Comparison of ENCODE assay signal across 8 mouse cellular contexts in the genomic region with DNA sequence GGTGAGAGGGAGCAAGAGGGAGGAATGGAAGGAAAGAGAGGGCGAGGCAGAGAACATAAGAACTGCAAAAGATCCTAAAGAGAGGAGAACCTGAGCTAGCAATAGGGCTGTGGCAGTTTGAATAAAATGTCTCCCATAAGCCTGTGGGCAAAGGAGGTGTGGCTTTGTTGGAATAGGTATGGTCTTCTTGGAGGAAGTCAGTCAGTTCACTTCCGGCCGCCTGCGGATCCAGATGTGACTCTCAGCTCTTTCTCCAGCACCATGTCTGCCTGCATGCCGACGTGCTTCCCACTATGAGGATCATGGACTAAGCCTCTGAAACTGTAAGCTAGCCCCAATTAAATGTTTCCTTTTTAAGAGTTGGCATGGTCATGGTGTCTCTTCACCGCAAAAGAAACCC. TPM values are rescaled to one million over a fixed set of nuclear protein-coding genes. Genes with fewer than 3 reads are reported as not detected.
DNase-seq lines count a peak whose midpoint lies in the region; ATAC-seq and TF ChIP-seq lines count a peak whose summit lies in the region.

Gene Kat6b (plus strand): TSS at position 204 of the 400 bp plus-strand sequence.

- H3K9ac ChIP-seq in stomach, embryonic 14.5 days (replicated peaks; ENCODE audit: low read depth, low read length) = no peak within 1 kb of the TSS
- H3K9ac ChIP-seq in stomach, postnatal 0 days (ENCODE audit: low read length) = no peak within 1 kb of the TSS
- H3K9ac ChIP-seq in forebrain, embryonic 13.5 days = no peak within 1 kb of the TSS
- no peak within 1 kb of the TSS for H3K9ac ChIP-seq in hindbrain, embryonic 14.5 days
- no peak within 1 kb of the TSS for H3K9ac ChIP-seq in midbrain, postnatal 0 days (replicated peaks; ENCODE audit: low read length, poor library complexity, severe bottlenecking)

- no peak for TF ChIP-seq CTCF in stomach, postnatal 0 days (IDR thresholded peaks at IDR 0.05; ENCODE audit: low read depth)
- no peak for TF ChIP-seq CTCF in midbrain, postnatal 0 days (IDR thresholded peaks at IDR 0.05)

- H3K4me3 ChIP-seq in stomach, embryonic 14.5 days (ENCODE audit: low read depth, low read length) = no peak within 1 kb of the TSS
- H3K4me3 ChIP-seq in stomach, postnatal 0 days (ENCODE audit: low read depth, low read length) = no peak within 1 kb of the TSS
- H3K4me3 ChIP-seq in forebrain, embryonic 13.5 days = no peak within 1 kb of the TSS
- no peak within 1 kb of the TSS for H3K4me3 ChIP-seq in hindbrain, embryonic 14.5 days (replicated peaks; ENCODE audit: low read length)
- H3K4me3 ChIP-seq in midbrain, postnatal 0 days (ENCODE audit: low read depth, low read length) = no peak within 1 kb of the TSS

- H3K36me3 ChIP-seq in stomach, embryonic 14.5 days (ENCODE audit: control insufficient read depth, insufficient read depth, low read length) = no peaks in the 10 kb centered on the region
- no peaks in the 10 kb centered on the region for H3K36me3 ChIP-seq in stomach, postnatal 0 days (ENCODE audit: control insufficient read depth, insufficient read depth, low read length)
- H3K36me3 ChIP-seq in forebrain, embryonic 13.5 days (ENCODE audit: poor library complexity, severe bottlenecking) = no peaks in the 10 kb centered on the region
- H3K36me3 ChIP-seq in hindbrain, embryonic 14.5 days (replicated peaks; ENCODE audit: control insufficient read depth, insufficient read depth) = no peaks in the 10 kb centered on the region
- H3K36me3 ChIP-seq in midbrain, postnatal 0 days (ENCODE audit: insufficient read depth, low read length) = no peaks in the 10 kb centered on the region

- no peak within 1 kb of the TSS for H3K4me2 ChIP-seq in stomach, embryonic 14.5 days (replicated peaks; ENCODE audit: low read depth, low read length)
- H3K4me2 ChIP-seq in stomach, postnatal 0 days (replicated peaks; ENCODE audit: low read depth) = no peak within 1 kb of the TSS
- H3K4me2 ChIP-seq in forebrain, embryonic 13.5 days = no peak within 1 kb of the TSS
- no peak within 1 kb of the TSS for H3K4me2 ChIP-seq in hindbrain, embryonic 14.5 days (replicated peaks)
- no peak within 1 kb of the TSS for H3K4me2 ChIP-seq in midbrain, postnatal 0 days (ENCODE audit: low read depth, low read length, poor library complexity, severe bottlenecking)

- TF ChIP-seq EP300 in stomach, postnatal 0 days (optimal IDR thresholded peaks at IDR 0.05) = no peak

- no peak within 1 kb of the TSS for H3K27ac ChIP-seq in stomach, embryonic 14.5 days (ENCODE audit: low read length)
- H3K27ac ChIP-seq in stomach, postnatal 0 days (replicated peaks) = no peak within 1 kb of the TSS
- H3K27ac ChIP-seq in forebrain, embryonic 13.5 days = no peak within 1 kb of the TSS
- no peak within 1 kb of the TSS for H3K27ac ChIP-seq in hindbrain, embryonic 14.5 days
- no peak within 1 kb of the TSS for H3K27ac ChIP-seq in midbrain, postnatal 0 days (ENCODE audit: low read depth, low read length)

- H3K9me3 ChIP-seq in stomach, embryonic 14.5 days (ENCODE audit: control insufficient read depth, low read depth, low read length) = no peaks in the 10 kb centered on the region
- H3K9me3 ChIP-seq in stomach, postnatal 0 days (ENCODE audit: control insufficient read depth, low read length) = no peaks in the 10 kb centered on the region
- no peaks in the 10 kb centered on the region for H3K9me3 ChIP-seq in forebrain, embryonic 13.5 days (replicated peaks)
- H3K9me3 ChIP-seq in hindbrain, embryonic 14.5 days (ENCODE audit: control insufficient read depth, low read length) = no peaks in the 10 kb centered on the region
- no peaks in the 10 kb centered on the region for H3K9me3 ChIP-seq in midbrain, postnatal 0 days (ENCODE audit: low read length)

- ATAC-seq in stomach, embryonic 14.5 days (ENCODE audit: insufficient number of reproducible peaks, insufficient read depth, low FRiP score, low read depth) = no peak
- ATAC-seq in stomach, postnatal 0 days (ENCODE audit: low FRiP score, low TSS enrichment) = no peak
- ATAC-seq in forebrain, embryonic 13.5 days = no peak
- no peak for ATAC-seq in hindbrain, embryonic 14.5 days (ENCODE audit: low FRiP score)
- ATAC-seq in midbrain, postnatal 0 days (ENCODE audit: low FRiP score) = no peak

- no peak for DNase-seq in stomach, postnatal 0 days (ENCODE audit: low spot score)
- DNase-seq in hindbrain, embryonic 14.5 days (ENCODE audit: low spot score) = no peak
- no peak for DNase-seq in midbrain, postnatal 0 days (ENCODE audit: low spot score)
- DNase-seq in right cerebral cortex, adult 18-20 months = no peak
- DNase-seq in embryo, embryonic 9.5 days (ENCODE audit: extremely low spot score) = no peak
- DNase-seq in lung, postnatal 36 days = no peak

- no peaks in the 10 kb centered on the region for H3K4me1 ChIP-seq in stomach, embryonic 14.5 days (ENCODE audit: control insufficient read depth, insufficient read depth, low read length)
- H3K4me1 ChIP-seq in stomach, postnatal 0 days (replicated peaks; ENCODE audit: control insufficient read depth, insufficient read depth) = no peaks in the 10 kb centered on the region
- no peaks in the 10 kb centered on the region for H3K4me1 ChIP-seq in forebrain, embryonic 13.5 days
- H3K4me1 ChIP-seq in hindbrain, embryonic 14.5 days (replicated peaks; ENCODE audit: control insufficient read depth, insufficient read depth, low read length) = no peaks in the 10 kb centered on the region
- no peaks in the 10 kb centered on the region for H3K4me1 ChIP-seq in midbrain, postnatal 0 days (ENCODE audit: insufficient read depth, low read length)

- 93% methylated on average over 7 of the region's 7 CpGs for WGBS in stomach, embryonic 14.5 days
- WGBS in stomach, postnatal 0 days = 88% methylated on average over 7 of the region's 7 CpGs
- WGBS in forebrain, embryonic 13.5 days = 94% methylated on average over 7 of the region's 7 CpGs
- WGBS in hindbrain, embryonic 14.5 days = 93% methylated on average over 7 of the region's 7 CpGs
- 92% methylated on average over 7 of the region's 7 CpGs for WGBS in midbrain, postnatal 0 days

- H3K27me3 ChIP-seq in stomach, embryonic 14.5 days (ENCODE audit: control insufficient read depth, insufficient read depth, low read length) = no peaks in the 10 kb centered on the region
- no peaks in the 10 kb centered on the region for H3K27me3 ChIP-seq in stomach, postnatal 0 days (ENCODE audit: control insufficient read depth, insufficient read depth, low read length)
- H3K27me3 ChIP-seq in forebrain, embryonic 13.5 days = no peaks in the 10 kb centered on the region
- no peaks in the 10 kb centered on the region for H3K27me3 ChIP-seq in hindbrain, embryonic 14.5 days (ENCODE audit: control insufficient read depth, insufficient read depth, low read length)
- H3K27me3 ChIP-seq in midbrain, postnatal 0 days (ENCODE audit: insufficient read depth, low read length) = no peaks in the 10 kb centered on the region

RNA-seq across cellular contexts. Expression of gene Kat6b, which starts in this region (rescaled TPM):
- polyA plus RNA-seq in stomach, embryonic 14.5 days (2014; fragmentation: Nextera tagmentation; extraction: Ambion mirVana) = 28.3 and 32.3 TPM in 2 replicates
- polyA plus RNA-seq in stomach, postnatal 0 days (2015; fragmentation: Nextera tagmentation; extraction: Ambion mirVana) = 4.0 and 5.1 TPM in 2 replicates
- 33.0 and 34.1 TPM in 2 replicates for polyA plus RNA-seq in forebrain, embryonic 13.5 days (2015; fragmentation: Nextera tagmentation; extraction: Ambion mirVana)
- 24.4 and 25.7 TPM in 2 replicates for polyA plus RNA-seq in hindbrain, embryonic 14.5 days (2014; fragmentation: Nextera tagmentation; extraction: Ambion mirVana)
- total RNA-seq in midbrain, postnatal 0 days (2014; rRNA removed) = 23.1 and 34.0 TPM in 2 replicates
- polyA plus RNA-seq in midbrain, postnatal 0 days (2015; fragmentation: Nextera tagmentation; extraction: Ambion mirVana) = 13.9 and 15.2 TPM in 2 replicates
